Mouse (Mus musculus): ENCODE data around the gene Ficd. TPM values are rescaled to one million over a fixed set of nuclear protein-coding genes. Genes with fewer than 3 reads are reported as not detected.

Gene Ficd
- total RNA-seq, 1 experiment: 8.6 TPM

DNA sequence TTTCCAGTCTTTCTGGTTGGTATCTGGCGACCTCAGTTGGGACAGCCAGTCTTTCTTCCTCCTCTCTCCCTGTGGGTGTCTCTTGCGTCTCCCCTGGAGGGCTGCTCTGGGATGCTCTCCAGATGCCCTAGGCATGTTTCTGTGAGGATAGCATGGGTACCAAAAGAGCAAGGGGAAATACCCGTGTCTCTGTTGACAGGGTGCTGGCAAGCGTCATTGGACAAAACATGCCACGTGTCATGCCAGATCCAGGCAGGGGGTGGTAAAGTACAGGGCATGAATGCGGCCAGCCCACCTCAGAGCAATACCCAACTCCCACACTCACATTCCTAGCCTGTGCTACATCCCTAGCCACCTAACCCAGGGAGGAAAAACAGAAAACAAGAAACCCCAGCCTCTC is 9.0 kb upstream of the Ficd start:
- no peaks in the 10 kb centered on the region for H3K36me3 ChIP-seq (ENCODE audit: control insufficient read depth, insufficient read depth, low read length, poor library complexity, severe bottlenecking)
- H3K4me1 ChIP-seq (ENCODE audit: control insufficient read depth in 2 of 2, insufficient read depth in 2 of 2, low read length in 2 of 2, poor library complexity in 1 of 2): peaks cover 0 to 16% of the 10 kb centered on the region in 2 experiments; a peak in 2 of 4 replicates
- TF ChIP-seq ZNF384 (IDR thresholded peaks at IDR 0.05; ENCODE audit: low read depth, low read length) (no peak), HCFC1 (IDR thresholded peaks at IDR 0.05; ENCODE audit: borderline replicate concordance, insufficient read depth, low read length) (no peak), MAFK (IDR thresholded peaks at IDR 0.05; ENCODE audit: insufficient read depth, low read depth, low read length) (no peak), ZC3H11A (IDR thresholded peaks at IDR 0.05; ENCODE audit: borderline replicate concordance, low read depth, low read length) (no peak), CHD2 (IDR thresholded peaks at IDR 0.05; ENCODE audit: low read depth, low read length) (no peak)
- H3K9me3 ChIP-seq (ENCODE audit: control insufficient read depth, insufficient read depth, low read depth, low read length): no peaks in the 10 kb centered on the region
- no peak overlapping the region for H3K4me3 ChIP-seq (ENCODE audit: insufficient read depth in 1 of 2, low read depth in 1 of 2, low read length in 2 of 2, poor library complexity in 1 of 2, severe bottlenecking in 1 of 2)
- no peak for DNase-seq (ENCODE audit: low read depth, low spot score)
- no peak overlapping the region for H3K27ac ChIP-seq (ENCODE audit: insufficient read depth, low read depth, low read length, poor library complexity, severe bottlenecking)
- in situ Hi-C loops (cut with MboI; ENCODE audit: low sequenced_read_pairs in 2 of 2, unreplicated experiment in 2 of 2): loop anchor here (10.0 kb wide), 2 partner anchors 252 to 352 kb away; no protein-coding TSS in a partner anchor
- no peak overlapping the region for H3K9ac ChIP-seq (ENCODE audit: insufficient read depth, low read depth, low read length, poor library complexity, severe bottlenecking)

DNA sequence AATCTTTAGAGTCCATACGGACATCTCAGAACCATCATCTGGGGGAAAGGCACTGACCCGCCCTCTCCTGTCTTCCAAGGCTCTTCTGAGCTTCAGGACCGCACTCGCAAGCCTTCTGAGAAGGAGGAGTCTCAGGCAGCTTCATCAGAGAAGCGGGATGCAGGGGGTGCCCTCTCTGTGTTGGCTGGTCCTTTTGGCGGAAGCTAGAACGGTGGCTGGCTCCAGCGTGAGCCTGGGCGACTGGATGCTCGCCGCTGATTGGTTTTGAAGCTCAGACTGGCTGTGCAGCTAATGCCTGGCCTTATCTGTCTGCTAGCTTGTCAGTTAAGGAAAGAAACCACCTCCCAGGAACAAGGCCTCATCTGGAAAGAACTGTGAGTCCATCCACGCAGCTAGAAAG is 8.4 kb upstream of the Ficd start:
- no peak overlapping the region for H3K4me3 ChIP-seq (ENCODE audit: insufficient read depth in 1 of 2, low read depth in 1 of 2, low read length in 2 of 2, poor library complexity in 1 of 2, severe bottlenecking in 1 of 2)
- H3K4me1 ChIP-seq (ENCODE audit: control insufficient read depth in 2 of 2, insufficient read depth in 2 of 2, low read length in 2 of 2, poor library complexity in 1 of 2): peaks cover 0 to 16% of the 10 kb centered on the region in 2 experiments; a peak in 2 of 4 replicates
- no peaks in the 10 kb centered on the region for H3K9me3 ChIP-seq (ENCODE audit: control insufficient read depth, insufficient read depth, low read depth, low read length)
- in situ Hi-C loops (cut with MboI; ENCODE audit: low sequenced_read_pairs in 2 of 2, unreplicated experiment in 2 of 2): loop anchor here (10.0 kb wide), 2 partner anchors 252 to 352 kb away; no protein-coding TSS in a partner anchor
- no peak overlapping the region for H3K9ac ChIP-seq (ENCODE audit: insufficient read depth, low read depth, low read length, poor library complexity, severe bottlenecking)
- no peak overlapping the region for H3K27ac ChIP-seq (ENCODE audit: insufficient read depth, low read depth, low read length, poor library complexity, severe bottlenecking)
- TF ChIP-seq ZC3H11A (IDR thresholded peaks at IDR 0.05; ENCODE audit: borderline replicate concordance, low read depth, low read length) (no peak), CHD2 (IDR thresholded peaks at IDR 0.05; ENCODE audit: low read depth, low read length) (no peak), ZNF384 (IDR thresholded peaks at IDR 0.05; ENCODE audit: low read depth, low read length) (no peak), MAFK (IDR thresholded peaks at IDR 0.05; ENCODE audit: insufficient read depth, low read depth, low read length) (no peak), HCFC1 (IDR thresholded peaks at IDR 0.05; ENCODE audit: borderline replicate concordance, insufficient read depth, low read length) (no peak)
- H3K36me3 ChIP-seq (ENCODE audit: control insufficient read depth, insufficient read depth, low read length, poor library complexity, severe bottlenecking): no peaks in the 10 kb centered on the region
- DNase-seq (ENCODE audit: low read depth, low spot score): no peak

GRCm38 (mm10) chr5:113728011-113728410 is 7.6 kb upstream of the Ficd start:
- Histone ChIP-seq H3K4me1 (ENCODE audit: control insufficient read depth in 2 of 2, insufficient read depth in 2 of 2, low read length in 2 of 2, poor library complexity in 1 of 2) (peaks cover 0 to 10% of the 10 kb centered on the region in 2 experiments; a peak in 2 of 4 replicates), H3K9ac (ENCODE audit: insufficient read depth, low read depth, low read length, poor library complexity, severe bottlenecking) (no peak overlapping the region), H3K9me3 (ENCODE audit: control insufficient read depth, insufficient read depth, low read depth, low read length) (no peaks in the 10 kb centered on the region), H3K4me3 (ENCODE audit: insufficient read depth in 1 of 2, low read depth in 1 of 2, low read length in 2 of 2, poor library complexity in 1 of 2, severe bottlenecking in 1 of 2) (no peak overlapping the region), H3K27ac (ENCODE audit: insufficient read depth, low read depth, low read length, poor library complexity, severe bottlenecking) (no peak overlapping the region), H3K36me3 (ENCODE audit: control insufficient read depth, insufficient read depth, low read length, poor library complexity, severe bottlenecking) (no peaks in the 10 kb centered on the region)
- in situ Hi-C loops (cut with MboI; ENCODE audit: low sequenced_read_pairs in 2 of 2, unreplicated experiment in 2 of 2): loop anchor here (10.0 kb wide), 2 partner anchors 253 to 353 kb away; no protein-coding TSS in a partner anchor
- TF ChIP-seq ZNF384 (IDR thresholded peaks at IDR 0.05; ENCODE audit: low read depth, low read length): no peak
- TF ChIP-seq HCFC1 (IDR thresholded peaks at IDR 0.05; ENCODE audit: borderline replicate concordance, insufficient read depth, low read length): no peak
- TF ChIP-seq MAFK (IDR thresholded peaks at IDR 0.05; ENCODE audit: insufficient read depth, low read depth, low read length): no peak
- DNase-seq (ENCODE audit: low read depth, low spot score): no peak

DNA sequence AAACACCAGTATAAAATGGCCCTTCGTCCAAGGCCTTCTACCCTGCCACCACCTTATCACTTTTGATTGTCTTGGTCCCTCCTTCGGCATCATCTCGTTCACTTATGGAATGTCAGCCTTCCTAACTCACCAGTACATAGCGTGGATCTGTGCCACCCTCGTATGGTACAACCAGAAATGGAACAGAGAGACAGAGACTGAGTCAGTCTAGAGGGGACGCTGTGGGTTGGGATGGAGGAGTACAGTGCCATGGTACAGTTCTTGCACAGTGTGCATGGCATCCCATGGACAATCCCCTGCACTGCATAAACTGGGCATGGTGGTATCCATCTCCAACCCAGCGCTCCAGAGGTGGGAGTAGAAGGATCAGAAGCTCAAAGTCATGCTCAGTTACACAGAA is 6.9 kb upstream of the Ficd start:
- H3K4me1 ChIP-seq (ENCODE audit: control insufficient read depth in 2 of 2, insufficient read depth in 2 of 2, low read length in 2 of 2, poor library complexity in 1 of 2): peaks cover 0 to 6% of the 10 kb centered on the region in 2 experiments; a peak in 1 of 4 replicates
- H3K9ac ChIP-seq (ENCODE audit: insufficient read depth, low read depth, low read length, poor library complexity, severe bottlenecking): no peak overlapping the region
- no peak for DNase-seq (ENCODE audit: low read depth, low spot score)
- H3K9me3 ChIP-seq (ENCODE audit: control insufficient read depth, insufficient read depth, low read depth, low read length): no peaks in the 10 kb centered on the region
- H3K27ac ChIP-seq (ENCODE audit: insufficient read depth, low read depth, low read length, poor library complexity, severe bottlenecking): no peak overlapping the region
- no peak overlapping the region for H3K4me3 ChIP-seq (ENCODE audit: insufficient read depth in 1 of 2, low read depth in 1 of 2, low read length in 2 of 2, poor library complexity in 1 of 2, severe bottlenecking in 1 of 2)
- no peak for TF ChIP-seq CHD2 (IDR thresholded peaks at IDR 0.05; ENCODE audit: low read depth, low read length)
- TF ChIP-seq ZNF384 (IDR thresholded peaks at IDR 0.05; ENCODE audit: low read depth, low read length): no peak
- TF ChIP-seq MAFK (IDR thresholded peaks at IDR 0.05; ENCODE audit: insufficient read depth, low read depth, low read length): no peak
- no peak for TF ChIP-seq ZC3H11A (IDR thresholded peaks at IDR 0.05; ENCODE audit: borderline replicate concordance, low read depth, low read length)
- TF ChIP-seq HCFC1 (IDR thresholded peaks at IDR 0.05; ENCODE audit: borderline replicate concordance, insufficient read depth, low read length): no peak
- in situ Hi-C loops (cut with MboI; ENCODE audit: low sequenced_read_pairs in 2 of 2, unreplicated experiment in 2 of 2): loop anchor here (10.0 kb wide), 2 partner anchors 254 to 354 kb away; no protein-coding TSS in a partner anchor
- H3K36me3 ChIP-seq (ENCODE audit: control insufficient read depth, insufficient read depth, low read length, poor library complexity, severe bottlenecking): no peaks in the 10 kb centered on the region

Measured in ES-E14 (cell line).